Mouse (Mus musculus) heart, postnatal 25 days (tissue): ENCODE measurements around the gene Dhdh. TPM values are rescaled to one million over a fixed set of nuclear protein-coding genes. Genes with fewer than 3 reads are reported as not detected.
A peak's percentile ranks its signal among the peaks of the same experiment; 100 is the strongest.
"Not testable (repeated sequence)": the region's sequence is repeated elsewhere in the genome, so short reads cannot be mapped to it uniquely, and the experiment has no call there.

Experiments used
- DNase-seq: peaks from one replicate; pipeline ENCODE4 v3.0.0; 2022; ENCODE audit warnings: low spot score
- intact Hi-C: fragments of 180-260 bp; cut with DNase I; formaldehyde crosslinking; loops from one replicate; pipeline ENCODE4 v1.15.1; 2025
- total RNA-seq, 2 experiments: library from RNA; stranded (reverse); gene quantifications; 2 replicates each; pipeline ENCODE4 v1.2.3; 2021

Gene Dhdh
- total RNA-seq, 2 experiments from 2014 or later, result 5.9 to 6.7 TPM

- DNase-seq, result no peak
- intact Hi-C loops, result no loop called here
These were observed 26.8 kb upstream of the Dhdh start for GRCm38 (mm10) chr7:45515436-45515835.

GRCm38 (mm10) chr7:45514411-45514810 lies 25.8 kb upstream of the Dhdh start:
- intact Hi-C loops, result no loop called here
- no peak for DNase-seq

- DNase-seq, result peak; percentile 88
- intact Hi-C loops, result no loop called here
These were observed 21.5 kb upstream of the Dhdh start, which contains the start of gene Nucb1 for GRCm38 (mm10) chr7:45509912-45510787. Gene Nucb1, minus strand, starts transcription at chr7:45510406.

- no peak for DNase-seq
- intact Hi-C loops, result no loop called here
These were observed 20.7 kb upstream of the Dhdh start for GRCm38 (mm10) chr7:45509181-45509882.

GRCm38 (mm10) chr7:45508561-45508960 lies 20.0 kb upstream of the Dhdh start:
- no peak for DNase-seq
- intact Hi-C loops, result no loop called here

GRCm38 (mm10) chr7:45507583-45507982 lies 19.0 kb upstream of the Dhdh start:
- intact Hi-C loops, result no loop called here
- DNase-seq, result no peak

- DNase-seq, result no peak
- intact Hi-C loops, result no loop called here
These were observed 9.8 kb upstream of the Dhdh start for GRCm38 (mm10) chr7:45498427-45498826.

GRCm38 (mm10) chr7:45494548-45494947 lies 5.9 kb upstream of the Dhdh start:
- DNase-seq, result no peak

GRCm38 (mm10) chr7:45492951-45493350 lies 4.3 kb upstream of the Dhdh start:
- intact Hi-C loops, result no loop called here
- DNase-seq, result no peak

More at GRCm38 (mm10) chr7:45494548-45494947, 5.9 kb upstream of the Dhdh start:
- intact Hi-C loops, result no loop called here

- intact Hi-C loops, result no loop called here
- DNase-seq, result no peak
These were observed 3.7 kb upstream of the Dhdh start for GRCm38 (mm10) chr7:45492225-45492844.

- intact Hi-C loops, result no loop called here
These were observed 2.7 kb upstream of the Dhdh start for GRCm38 (mm10) chr7:45491264-45491663.

GRCm38 (mm10) chr7:45490822-45491221 lies 2.2 kb upstream of the Dhdh start:
- intact Hi-C loops, result no loop called here
- DNase-seq, result no peak

More at GRCm38 (mm10) chr7:45491264-45491663, 2.7 kb upstream of the Dhdh start:
- DNase-seq, result no peak

GRCm38 (mm10) chr7:45489578-45489977 lies 973 bp upstream of the Dhdh start:
- intact Hi-C loops, result no loop called here
- no peak for DNase-seq

- intact Hi-C loops, result no loop called here
- DNase-seq, result no peak
These were observed 728 bp downstream of the Dhdh start for GRCm38 (mm10) chr7:45487861-45488292.

- DNase-seq, result no peak
- intact Hi-C loops, result no loop called here
These were observed 1.7 kb downstream of the Dhdh start, which contains the start of gene Gm45808 for GRCm38 (mm10) chr7:45486761-45487415. Gene Gm45808, minus strand, starts transcription at chr7:45486811.

GRCm38 (mm10) chr7:45486158-45486557 lies 2.4 kb downstream of the Dhdh start:
- no peak for DNase-seq
- intact Hi-C loops, result no loop called here

- intact Hi-C loops, DNase-seq: not testable (repeated sequence)
These were observed 3.6 kb downstream of the Dhdh start for GRCm38 (mm10) chr7:45484985-45485384.

- intact Hi-C loops, result no loop called here
- no peak for DNase-seq
These were observed 6.4 kb downstream of the Dhdh start for GRCm38 (mm10) chr7:45482166-45482565.

- intact Hi-C loops, result no loop called here
- no peak for DNase-seq
These were observed 7.2 kb downstream of the Dhdh start, which contains the start of gene Tulp2 for GRCm38 (mm10) chr7:45481374-45481927. Gene Tulp2, plus strand, starts transcription at chr7:45481877.

- intact Hi-C loops, DNase-seq: not testable (repeated sequence)
These were observed 8.3 kb downstream of the Dhdh start for GRCm38 (mm10) chr7:45480310-45480709.
